Mouse (Mus musculus) macrophage (primary cell): ENCODE data around the gene Commd1. TPM values are rescaled to one million over a fixed set of nuclear protein-coding genes. Genes with fewer than 3 reads are reported as not detected.

Source experiments
- H3K27ac ChIP-seq: fragments of 350-480 bp; formaldehyde crosslinking; 2 replicates; pipeline ENCODE4 v1.9.0; 2021
- H3K36me3 ChIP-seq: fragments of 350-480 bp; formaldehyde crosslinking; 2 replicates; pipeline ENCODE4 v1.9.0; 2021; ENCODE audit errors: inconsistent target
- H3K4me3 ChIP-seq: fragments of 350-480 bp; formaldehyde crosslinking; 2 replicates; pipeline ENCODE4 v1.9.0; 2021; ENCODE audit errors: inconsistent target
- H3K79me2 ChIP-seq: fragments of 350-480 bp; formaldehyde crosslinking; 2 replicates; pipeline ENCODE4 v1.9.0; 2021; ENCODE audit errors: inconsistent target
- WGBS: methylation state at CpG from one replicate; pipeline ENCODE4 v1.1.7; 2026; ENCODE audit warnings: inconsistent platforms; ENCODE audit not compliant: missing documents; 5-methylcytosine and 5-hydroxymethylcytosine counted together
- polyA plus RNA-seq: library from polyadenylated mRNA; stranded (reverse); fragments of 250-400 nt; gene quantifications from 3 replicates; pipeline ENCODE4 v1.2.4, GENCODE M21; 2018; ENCODE audit warnings: inconsistent platforms

The Commd1 gene
- polyA plus RNA-seq, 1 experiment from 2014 or later, result 67.8 TPM

DNA sequence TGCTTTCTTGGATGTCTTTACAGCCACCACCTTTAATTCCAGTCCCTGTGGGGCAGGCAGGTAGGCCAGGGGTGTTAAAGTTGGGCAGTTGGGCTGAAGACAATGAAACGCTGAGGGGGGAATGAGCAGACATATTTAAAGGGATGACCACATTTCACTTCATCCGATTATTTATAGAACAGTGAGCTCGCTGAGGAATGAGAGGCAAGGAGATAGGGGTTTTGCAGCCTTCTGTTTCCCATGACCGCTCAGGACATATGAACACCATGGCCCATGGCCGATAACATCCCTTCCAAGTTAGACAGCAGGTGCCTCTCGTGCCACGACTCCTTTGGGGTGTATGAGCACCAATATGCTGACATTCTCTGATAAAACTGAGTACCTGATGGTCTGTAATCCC, 70.4 kb downstream of the Commd1 start:
- no peaks in the 10 kb centered on the region for H3K36me3 ChIP-seq
- no peaks in the 10 kb centered on the region for H3K79me2 ChIP-seq
- H3K4me3 ChIP-seq, result no peak overlapping the region
- H3K27ac ChIP-seq, result no peak overlapping the region
- 95% methylated on average over 7 of the region's 7 CpGs for WGBS

DNA sequence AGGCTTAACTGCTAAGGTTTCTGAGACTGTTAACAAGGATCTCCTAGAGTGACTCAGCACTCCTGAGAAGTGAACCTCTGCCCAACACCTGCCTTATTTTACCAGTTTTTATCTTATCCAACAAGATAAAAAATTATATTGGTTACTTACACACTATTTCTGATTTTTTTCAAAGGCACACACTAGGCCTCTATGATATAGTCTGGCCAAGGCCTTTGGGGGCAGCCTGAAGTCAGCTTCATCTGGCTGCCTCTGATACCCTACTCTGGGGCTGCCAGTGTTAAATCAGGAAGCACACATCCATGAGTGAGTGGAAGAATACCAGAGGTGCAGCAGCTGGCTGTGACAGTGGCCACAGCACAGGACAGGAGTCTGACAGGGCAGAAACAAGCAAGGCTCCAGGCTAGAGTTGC, 75.7 kb downstream of the Commd1 start:
- no peaks in the 10 kb centered on the region for H3K36me3 ChIP-seq
- H3K4me3 ChIP-seq, result no peak overlapping the region
- no peaks in the 10 kb centered on the region for H3K79me2 ChIP-seq
- no peak overlapping the region for H3K27ac ChIP-seq

DNA sequence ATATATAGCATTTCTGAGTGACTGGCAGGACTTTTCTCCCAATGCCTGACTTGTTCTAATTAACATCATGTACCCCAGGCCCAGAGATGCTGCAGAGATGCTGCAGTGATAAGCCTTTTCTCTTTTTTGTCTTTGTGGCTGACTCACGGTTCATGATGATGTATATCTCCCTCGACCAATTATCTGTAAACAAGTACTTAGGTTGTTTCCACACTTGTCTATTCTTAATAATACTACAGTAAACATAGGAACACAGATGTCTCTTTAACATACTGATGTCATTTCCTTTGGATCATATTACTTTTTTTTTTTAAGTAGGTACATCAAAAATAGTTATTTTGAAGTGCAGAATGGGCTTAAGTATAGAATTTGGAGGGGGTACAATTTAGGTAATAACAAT, 79.3 kb downstream of the Commd1 start:
- H3K79me2 ChIP-seq, result no peaks in the 10 kb centered on the region
- no peaks in the 10 kb centered on the region for H3K36me3 ChIP-seq
- no peak overlapping the region for H3K27ac ChIP-seq
- no peak overlapping the region for H3K4me3 ChIP-seq
- WGBS, result 94% methylated on average over 2 of the region's 2 CpGs

DNA sequence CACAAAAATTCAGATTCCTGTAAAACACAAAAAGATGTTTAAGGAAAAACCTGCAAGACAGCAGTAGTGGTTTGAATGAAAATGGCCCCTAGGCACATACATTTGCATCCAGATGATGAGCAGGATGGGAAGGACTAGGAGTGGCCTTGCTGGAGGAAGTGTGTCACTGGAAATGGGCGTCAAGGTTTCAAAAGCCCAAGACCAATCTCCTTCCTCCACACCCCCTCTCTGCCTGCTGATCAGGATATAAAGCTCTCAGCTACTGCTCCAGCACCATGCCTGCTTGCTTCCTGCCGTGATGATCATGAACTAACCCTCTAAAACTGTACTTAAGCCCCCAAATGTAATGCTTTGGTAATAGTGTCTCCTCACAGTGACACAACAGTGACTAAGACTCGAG, 82.1 kb downstream of the Commd1 start:
- WGBS, result 57% methylated on average over 3 of the region's 3 CpGs
- Histone ChIP-seq H3K27ac (no peak overlapping the region), H3K36me3 (no peaks in the 10 kb centered on the region), H3K4me3 (no peak overlapping the region), H3K79me2 (no peaks in the 10 kb centered on the region)

DNA sequence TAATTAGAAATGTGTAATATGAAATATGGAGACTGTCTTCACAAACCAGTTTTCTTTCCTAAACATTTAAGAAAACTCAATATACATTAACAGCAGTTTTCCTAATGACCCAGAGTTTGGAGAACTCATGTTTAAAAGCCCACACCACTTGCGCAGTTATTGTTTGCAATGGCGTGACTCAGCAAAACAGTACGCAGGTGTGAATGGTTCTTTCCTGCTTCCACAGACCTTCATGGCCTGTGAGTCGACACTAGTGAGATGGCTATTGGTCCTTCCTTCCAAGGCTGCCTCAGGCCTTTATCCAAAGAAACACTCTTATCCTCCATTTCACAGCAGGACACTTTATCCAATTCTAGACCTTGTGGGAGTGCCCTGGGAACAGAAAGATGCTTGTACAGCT, 84.5 kb downstream of the Commd1 start:
- H3K36me3 ChIP-seq, result no peaks in the 10 kb centered on the region
- no peak overlapping the region for H3K27ac ChIP-seq
- H3K79me2 ChIP-seq, result no peaks in the 10 kb centered on the region
- WGBS, result 74% methylated on average over 4 of the region's 4 CpGs
- no peak overlapping the region for H3K4me3 ChIP-seq

DNA sequence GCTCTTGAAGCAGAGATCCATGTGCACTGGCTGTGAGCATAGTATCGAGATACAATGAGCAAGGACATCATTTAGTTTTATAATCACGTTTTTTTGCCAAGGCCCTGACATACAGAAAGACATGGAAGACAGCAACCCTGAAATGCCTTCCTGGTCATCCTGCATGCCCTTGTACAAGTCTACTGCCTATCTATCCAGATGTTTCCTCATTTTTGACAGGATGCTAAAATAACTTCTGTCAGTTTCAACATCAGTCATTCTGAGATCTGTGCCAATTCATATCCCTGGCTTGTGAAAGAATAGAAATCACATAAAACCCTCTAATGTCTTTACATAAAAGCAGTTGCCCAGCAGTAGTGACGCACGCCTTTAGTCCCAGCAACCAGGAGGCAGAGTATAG, 85.1 kb downstream of the Commd1 start:
- no peaks in the 10 kb centered on the region for H3K79me2 ChIP-seq
- H3K36me3 ChIP-seq, result no peaks in the 10 kb centered on the region
- H3K27ac ChIP-seq, result no peak overlapping the region
- 59% methylated on average over 4 of the region's 4 CpGs for WGBS
- H3K4me3 ChIP-seq, result no peak overlapping the region

DNA sequence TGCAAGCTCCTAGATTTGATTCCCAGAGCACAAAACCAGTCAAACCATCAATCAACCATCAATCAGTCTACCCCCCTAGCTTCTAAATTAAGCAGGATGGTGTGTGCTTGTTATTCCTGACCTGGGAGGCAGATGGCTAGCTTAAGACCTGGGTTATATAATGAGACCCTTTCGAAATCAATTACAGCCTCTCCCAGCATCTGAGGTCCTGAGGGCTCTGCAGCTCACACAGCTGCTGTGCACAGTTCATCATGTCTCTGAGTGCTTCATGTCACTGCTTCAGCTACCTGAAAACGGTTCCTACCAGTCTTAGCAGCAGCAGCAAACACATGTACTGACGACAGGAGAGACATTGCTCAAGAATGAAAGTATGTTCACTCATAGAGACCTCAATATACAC, 89.1 kb downstream of the Commd1 start:
- Histone ChIP-seq H3K36me3 (no peaks in the 10 kb centered on the region), H3K79me2 (no peaks in the 10 kb centered on the region), H3K27ac (no peak overlapping the region), H3K4me3 (no peak overlapping the region)
- 78% methylated on average over 3 of the region's 3 CpGs for WGBS

DNA sequence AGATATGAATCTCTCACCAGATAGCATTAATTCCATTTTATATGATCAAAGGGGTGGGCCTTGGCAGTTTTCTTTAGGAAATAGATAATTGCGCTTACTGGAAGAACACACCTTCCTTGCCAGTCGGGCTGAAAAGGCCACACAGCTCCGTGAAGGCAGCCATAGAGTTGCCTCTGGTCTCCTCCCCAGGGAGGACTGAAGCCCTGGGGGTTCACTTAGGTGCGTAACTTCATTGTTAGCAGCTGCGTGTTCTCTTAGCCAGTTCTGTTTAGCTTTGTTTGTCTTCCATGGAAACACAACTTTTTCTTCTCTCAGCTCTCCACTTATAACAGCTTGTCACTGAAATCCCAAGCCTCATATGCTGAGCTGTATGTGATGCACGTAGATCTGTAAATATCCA, 89.7 kb downstream of the Commd1 start:
- no peak overlapping the region for H3K4me3 ChIP-seq
- WGBS, result 90% methylated on average over 6 of the region's 6 CpGs
- H3K79me2 ChIP-seq, result no peaks in the 10 kb centered on the region
- no peaks in the 10 kb centered on the region for H3K36me3 ChIP-seq
- H3K27ac ChIP-seq, result no peak overlapping the region

DNA sequence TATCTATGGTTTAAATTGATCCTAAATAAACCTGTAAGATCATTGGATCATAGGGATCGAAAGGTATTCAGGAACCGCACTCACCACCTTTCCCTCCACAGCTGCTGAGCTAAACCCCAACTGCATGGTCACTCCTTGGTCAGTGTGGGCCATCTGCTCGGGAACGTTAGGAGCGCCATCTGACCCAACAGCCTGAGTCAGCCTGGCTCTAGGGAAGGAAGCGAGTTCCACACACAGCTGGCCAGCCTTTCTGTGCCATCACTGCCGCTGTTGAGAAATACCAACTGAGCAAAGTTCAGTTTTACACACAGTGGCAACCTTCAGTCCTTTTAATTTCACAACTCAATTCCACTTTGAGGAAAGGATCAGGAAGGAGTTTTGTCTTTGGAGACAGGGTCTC, 90.3 kb downstream of the Commd1 start:
- Histone ChIP-seq H3K4me3 (no peak overlapping the region), H3K79me2 (no peaks in the 10 kb centered on the region), H3K27ac (no peak overlapping the region), H3K36me3 (no peaks in the 10 kb centered on the region)
- WGBS, result 17% methylated on average over 7 of the region's 7 CpGs

DNA sequence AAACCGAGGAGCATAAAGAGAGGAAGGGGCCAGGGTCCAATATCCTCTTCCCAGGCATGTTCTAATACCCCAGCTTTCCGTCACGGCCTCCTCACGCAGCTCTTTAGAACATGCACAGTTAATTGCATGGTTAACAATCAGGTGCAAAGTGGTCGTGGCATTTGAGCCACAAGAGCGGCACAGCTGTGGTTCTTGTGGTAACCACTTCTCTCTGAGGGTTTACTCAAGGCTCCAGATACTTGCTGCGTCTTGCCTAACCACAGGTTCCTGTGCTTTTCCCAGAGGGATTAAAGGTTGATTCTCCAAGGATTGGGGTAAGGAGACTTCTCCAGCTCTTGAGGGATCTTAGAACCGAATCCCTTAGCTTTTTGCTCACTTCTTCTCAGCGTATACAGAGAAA, 90.9 kb downstream of the Commd1 start:
- H3K79me2 ChIP-seq, result no peaks in the 10 kb centered on the region
- no peaks in the 10 kb centered on the region for H3K36me3 ChIP-seq
- H3K27ac ChIP-seq, result no peak overlapping the region
- 53% methylated on average over 9 of the region's 9 CpGs for WGBS
- no peak overlapping the region for H3K4me3 ChIP-seq

DNA sequence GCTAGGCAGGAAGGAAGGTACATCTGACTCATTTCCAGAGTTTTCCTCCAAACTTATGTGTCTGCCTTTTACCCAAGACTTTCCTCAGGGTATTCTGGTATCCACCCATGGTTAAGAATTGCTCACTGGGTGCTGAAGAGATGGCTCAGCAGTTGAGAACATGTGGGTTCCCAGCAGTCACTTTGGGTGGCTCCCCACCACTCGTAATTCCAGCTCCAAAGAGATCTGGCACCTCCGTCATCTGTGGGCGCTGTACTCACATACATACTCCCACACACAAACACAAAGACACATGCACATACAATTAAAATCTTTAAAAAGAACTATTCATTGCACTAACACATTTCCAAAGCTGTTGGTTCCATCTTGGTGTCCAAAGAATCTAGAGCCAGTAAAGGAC, 93.0 kb downstream of the Commd1 start:
- H3K27ac ChIP-seq, result no peak overlapping the region
- H3K4me3 ChIP-seq, result no peak overlapping the region
- H3K36me3 ChIP-seq, result no peaks in the 10 kb centered on the region
- no peaks in the 10 kb centered on the region for H3K79me2 ChIP-seq
- 100% methylated on average over 3 of the region's 3 CpGs for WGBS

DNA sequence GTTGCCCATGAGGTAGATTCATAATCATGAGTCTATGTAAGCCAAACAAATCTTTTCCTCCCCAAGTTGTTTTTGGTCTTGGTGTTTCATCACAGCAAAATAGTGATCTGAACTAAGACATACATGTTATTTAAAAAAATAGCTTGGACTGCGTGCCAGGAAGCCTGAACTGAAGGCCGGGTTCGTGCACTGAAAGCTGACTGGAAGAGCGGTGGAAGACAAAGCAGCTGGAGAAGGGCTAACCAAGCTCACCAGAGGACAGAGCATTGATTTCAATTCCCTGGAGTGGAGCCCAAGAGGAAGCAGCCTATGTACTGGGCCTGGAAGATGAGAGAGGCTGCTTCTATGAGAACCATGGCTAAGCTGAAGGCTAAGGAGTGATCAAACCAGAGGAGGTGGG, 95.2 kb downstream of the Commd1 start:
- Histone ChIP-seq H3K79me2 (no peaks in the 10 kb centered on the region), H3K27ac (no peak overlapping the region), H3K4me3 (no peak overlapping the region), H3K36me3 (no peaks in the 10 kb centered on the region)
- 100% methylated on average over 4 of the region's 4 CpGs for WGBS

DNA sequence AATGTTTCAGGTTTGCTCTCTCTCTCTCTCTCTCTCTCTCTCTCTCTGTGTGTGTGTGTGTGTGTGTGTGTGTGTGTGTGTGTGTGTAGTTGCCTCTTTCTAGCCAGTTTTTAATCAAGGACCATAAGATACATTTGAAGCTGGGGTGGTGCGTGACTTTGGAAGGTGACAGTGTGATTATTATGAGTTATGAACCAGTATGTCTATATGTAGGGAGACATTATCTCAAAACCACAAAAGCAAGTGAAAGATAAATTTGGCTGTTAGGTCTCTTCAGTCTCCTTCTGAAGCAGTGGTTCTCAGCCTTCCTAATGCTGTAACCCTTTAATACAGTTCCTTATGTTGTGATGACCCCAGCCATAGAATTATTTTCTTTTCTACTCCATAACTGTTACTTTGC, 96.8 kb downstream of the Commd1 start:
- 100% methylated on average over 1 of the region's 1 CpGs for WGBS
- Histone ChIP-seq H3K36me3 (no peaks in the 10 kb centered on the region), H3K4me3 (no peak overlapping the region), H3K79me2 (no peaks in the 10 kb centered on the region), H3K27ac (no peak overlapping the region)

DNA sequence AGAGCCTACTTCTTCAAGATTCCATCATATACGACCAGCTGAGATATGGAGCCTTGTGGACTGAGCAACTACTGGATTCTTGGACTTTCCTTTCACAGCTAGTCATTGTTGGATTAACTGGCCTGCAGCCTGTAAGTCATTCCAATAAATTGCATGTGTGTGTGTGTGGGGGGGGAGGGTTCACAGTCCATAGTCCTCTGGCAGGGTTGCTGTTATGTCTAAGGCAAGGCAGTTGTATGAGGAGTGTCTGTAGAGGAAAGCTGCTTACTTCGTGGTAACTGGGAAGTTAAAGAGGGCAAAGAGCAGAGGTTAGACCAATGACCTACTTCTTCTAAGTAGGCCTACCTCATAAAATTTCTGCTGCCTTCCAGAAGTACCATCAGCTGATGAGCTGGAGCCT, 98.5 kb downstream of the Commd1 start:
- WGBS, result 93% methylated on average over 2 of the region's 2 CpGs
- no peaks in the 10 kb centered on the region for H3K79me2 ChIP-seq
- no peak overlapping the region for H3K4me3 ChIP-seq
- H3K36me3 ChIP-seq, result no peaks in the 10 kb centered on the region
- no peak overlapping the region for H3K27ac ChIP-seq

DNA sequence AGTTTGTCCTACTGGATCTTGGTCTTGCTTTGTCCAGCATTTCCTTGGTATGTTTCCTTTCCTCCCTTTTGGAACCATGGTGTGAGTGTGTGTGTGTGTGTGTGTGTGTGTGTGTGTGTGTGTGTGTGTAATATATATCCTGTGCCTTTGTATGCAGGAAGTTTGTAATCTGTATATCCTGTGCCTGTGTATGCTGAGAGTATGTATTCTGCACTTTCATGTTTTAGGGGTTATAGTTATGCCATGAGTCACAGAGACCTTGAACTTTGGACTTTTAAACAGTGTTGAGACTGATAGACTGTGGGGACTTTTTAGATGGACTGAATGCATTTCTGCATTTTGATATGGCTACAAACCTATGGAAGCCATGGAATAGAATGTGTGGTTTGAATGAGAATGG, 99.3 kb downstream of the Commd1 start:
- Histone ChIP-seq H3K36me3 (no peaks in the 10 kb centered on the region), H3K79me2 (no peaks in the 10 kb centered on the region), H3K4me3 (no peak overlapping the region), H3K27ac (no peak overlapping the region)

DNA sequence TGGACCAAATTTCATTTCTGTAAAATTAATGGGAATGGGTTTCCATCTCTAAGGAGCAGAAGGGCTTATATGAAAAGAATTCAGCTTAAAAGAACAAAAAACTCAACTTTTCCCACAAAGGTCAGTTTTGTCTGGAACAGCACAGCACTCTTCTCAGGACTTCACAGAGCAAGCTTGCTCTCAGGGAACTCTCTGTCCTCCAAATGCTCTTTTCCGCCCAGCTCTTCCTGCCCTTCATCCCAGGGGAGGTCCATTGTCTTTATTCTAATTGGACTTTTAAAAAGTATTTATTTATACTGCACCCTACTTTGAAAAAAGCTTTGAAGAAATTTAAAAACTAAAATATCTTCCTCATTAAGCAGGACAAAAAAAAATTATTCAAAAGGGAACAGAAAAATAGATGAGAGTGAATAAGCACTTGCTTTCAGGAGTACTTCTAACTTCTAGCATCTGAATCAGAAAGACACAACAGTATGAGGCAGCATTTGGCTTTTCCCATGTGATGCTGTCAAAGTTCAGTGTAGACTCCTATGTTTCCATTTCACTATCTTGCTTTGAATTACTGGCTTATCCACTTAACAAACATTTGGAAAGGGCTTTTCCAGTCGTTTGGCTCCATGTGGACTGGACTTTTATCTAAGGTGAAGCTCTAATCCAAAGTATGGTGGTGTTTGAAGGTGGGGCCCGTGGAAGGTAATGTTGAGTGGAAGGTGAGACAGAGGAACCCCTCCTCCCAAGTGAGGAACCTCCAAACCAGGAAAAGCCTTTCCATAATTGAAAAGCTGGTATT, 101.6 kb downstream of the Commd1 start:
- 97% methylated on average over 3 of the region's 3 CpGs for WGBS
- Histone ChIP-seq H3K27ac (no peak overlapping the region), H3K36me3 (no peaks in the 10 kb centered on the region), H3K79me2 (no peaks in the 10 kb centered on the region), H3K4me3 (no peak overlapping the region)
